Comparison of ENCODE assay signal across 25 mouse cellular contexts in the genomic region with DNA sequence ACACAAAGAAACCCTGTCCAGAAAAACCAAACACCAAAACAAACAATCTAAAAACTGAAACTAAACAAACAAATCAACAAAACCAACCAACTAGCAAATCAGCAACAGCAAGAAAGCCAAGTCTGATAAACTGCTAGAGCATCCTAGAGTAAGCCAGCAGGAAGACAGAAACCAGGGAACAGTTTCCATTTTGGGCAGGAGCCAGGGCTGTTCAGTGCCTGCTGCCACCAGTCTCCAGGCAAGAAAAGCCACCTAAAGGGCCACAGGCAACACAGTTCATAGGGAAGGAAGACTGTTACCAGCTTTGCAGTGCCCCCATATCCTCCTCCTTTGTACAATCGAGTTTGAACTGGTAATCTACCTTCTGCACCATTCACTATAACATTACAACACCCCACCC.
A peak's percentile ranks its signal among the peaks of the same experiment; 100 is the strongest.
DNase-seq lines count a peak whose midpoint lies in the region; ATAC-seq and TF ChIP-seq lines count a peak whose summit lies in the region.
"Had no signal": no experiment of that assay in that cellular context is flagged by ENCODE, and none has a peak within 500 bp of the region (broad histone marks: within the 10 kb centered on the region; RNA-seq: fewer than 3 reads in every experiment).

No protein-coding gene starts in this region.

- TF ChIP-seq POLR2A in cerebellum, adult 2 months (IDR thresholded peaks at IDR 0.05; ENCODE audit: borderline replicate concordance, insufficient read depth, low read length) = no peak

- TF ChIP-seq CTCF in cerebellum, adult 2 months (IDR thresholded peaks at IDR 0.05; ENCODE audit: borderline replicate concordance, insufficient read depth, low read depth, low read length) = no peak
- no peak for TF ChIP-seq CTCF in hindbrain, postnatal 0 days (IDR thresholded peaks at IDR 0.05; ENCODE audit: low read depth)

- H3K27ac ChIP-seq in cerebellum, adult 2 months (ENCODE audit: insufficient read depth, low read length) = no peak overlapping the region
- no peak overlapping the region for H3K27ac ChIP-seq in hindbrain, postnatal 0 days
- no peak overlapping the region for H3K27ac ChIP-seq in hindbrain, embryonic 12.5 days
- H3K27ac ChIP-seq: embryonic facial prominence, embryonic 10.5 days; embryonic facial prominence, embryonic 13.5 days; forebrain, embryonic 12.5 days; forebrain, embryonic 15.5 days; hindbrain, embryonic 10.5 days; hindbrain, embryonic 14.5 days; intestine, embryonic 15.5 days had no signal

- no peaks in the 10 kb centered on the region for H3K36me3 ChIP-seq in hindbrain, postnatal 0 days (ENCODE audit: insufficient read depth, low read length)
- H3K36me3 ChIP-seq in hindbrain, embryonic 12.5 days = no peaks in the 10 kb centered on the region
- H3K36me3 ChIP-seq: embryonic facial prominence, embryonic 10.5 days; embryonic facial prominence, embryonic 13.5 days; forebrain, embryonic 12.5 days; forebrain, embryonic 15.5 days; hindbrain, embryonic 10.5 days; intestine, embryonic 15.5 days had no signal

- H3K9ac ChIP-seq in hindbrain, postnatal 0 days (replicated peaks; ENCODE audit: low read length) = no peak overlapping the region
- no peak overlapping the region for H3K9ac ChIP-seq in hindbrain, embryonic 12.5 days
- H3K9ac ChIP-seq: embryonic facial prominence, embryonic 13.5 days; forebrain, embryonic 12.5 days; forebrain, embryonic 15.5 days; hindbrain, embryonic 14.5 days; intestine, embryonic 15.5 days had no signal

- H3K27me3 ChIP-seq in cerebellum, adult 2 months (ENCODE audit: control insufficient read depth, insufficient read depth, low read length) = no peaks in the 10 kb centered on the region
- no peaks in the 10 kb centered on the region for H3K27me3 ChIP-seq in hindbrain, postnatal 0 days (ENCODE audit: insufficient read depth, low read length)
- peaks cover 3% of the 10 kb centered on the region; the same call in 1 of the 2 replicates for H3K27me3 ChIP-seq in hindbrain, embryonic 12.5 days
- H3K27me3 ChIP-seq: embryonic facial prominence, embryonic 13.5 days; forebrain, embryonic 12.5 days; forebrain, embryonic 15.5 days; intestine, embryonic 15.5 days had no signal

- WGBS in cerebellum, adult 2 months = 36% methylated on average over 1 of the region's 1 CpGs
- WGBS in hindbrain, postnatal 0 days = 61% methylated on average over 1 of the region's 1 CpGs
- WGBS in hindbrain, embryonic 12.5 days = 68% methylated on average over 1 of the region's 1 CpGs

- H3K4me3 ChIP-seq in cerebellum, adult 2 months (replicated peaks; ENCODE audit: insufficient read depth, low read depth, low read length) = no peak overlapping the region
- H3K4me3 ChIP-seq in hindbrain, postnatal 0 days (ENCODE audit: low read length) = no peak overlapping the region
- no peak overlapping the region for H3K4me3 ChIP-seq in hindbrain, embryonic 12.5 days
- H3K4me3 ChIP-seq: embryonic facial prominence, embryonic 10.5 days; embryonic facial prominence, embryonic 13.5 days; erythroblast, embryonic 14.5 days; forebrain, embryonic 12.5 days; forebrain, embryonic 15.5 days; hindbrain, embryonic 10.5 days; intestine, embryonic 15.5 days had no signal

- H3K4me1 ChIP-seq in cerebellum, adult 2 months (ENCODE audit: control insufficient read depth, insufficient read depth, low read length) = peaks cover 3% of the 10 kb centered on the region; the same call in 1 of the 2 replicates
- no peaks in the 10 kb centered on the region for H3K4me1 ChIP-seq in hindbrain, postnatal 0 days (ENCODE audit: insufficient read depth, low read length)
- no peaks in the 10 kb centered on the region for H3K4me1 ChIP-seq in hindbrain, embryonic 12.5 days
- H3K4me1 ChIP-seq: embryonic facial prominence, embryonic 10.5 days; embryonic facial prominence, embryonic 13.5 days; forebrain, embryonic 12.5 days; forebrain, embryonic 15.5 days; hindbrain, embryonic 10.5 days; intestine, embryonic 15.5 days had no signal

- no peaks in the 10 kb centered on the region for H3K9me3 ChIP-seq in hindbrain, postnatal 0 days (ENCODE audit: low read length)
- no peaks in the 10 kb centered on the region for H3K9me3 ChIP-seq in hindbrain, embryonic 12.5 days (replicated peaks)
- H3K9me3 ChIP-seq: embryonic facial prominence, embryonic 10.5 days; embryonic facial prominence, embryonic 13.5 days; forebrain, embryonic 12.5 days; forebrain, embryonic 15.5 days; hindbrain, embryonic 10.5 days; intestine, embryonic 15.5 days had no signal

- peak; percentile 12 to 29 for DNase-seq in cerebellum, adult 2 months
- no peak for DNase-seq in cerebellum, adult 11 months
- peak; percentile 35 to 65 for DNase-seq in cerebellum, postnatal 25 days
- no peak for DNase-seq in cerebellum, adult 8-10 months
- peak; percentile 16 for DNase-seq in hindbrain, postnatal 0 days (ENCODE audit: low spot score)
- peak; percentile 21 for DNase-seq in brain, adult 2 months (ENCODE audit: low read depth, low spot score)
- DNase-seq in lung, postnatal 36 days = no peak
- DNase-seq: adrenal gland, adult 8-10 months; adrenal gland, postnatal 25 days; embryo, embryonic 11 days; gastrocnemius, postnatal 36 days; heart, postnatal 36 days; kidney, adult 11 months; kidney, adult 8-10 months had no signal

- no peak overlapping the region for H3K4me2 ChIP-seq in hindbrain, postnatal 0 days (ENCODE audit: low read depth, low read length)
- H3K4me2 ChIP-seq in hindbrain, embryonic 12.5 days (replicated peaks) = no peak overlapping the region
- H3K4me2 ChIP-seq: embryonic facial prominence, embryonic 13.5 days; forebrain, embryonic 12.5 days; forebrain, embryonic 15.5 days; heart, embryonic 11.5 days; hindbrain, embryonic 14.5 days; intestine, embryonic 15.5 days had no signal

- ATAC-seq in hindbrain, postnatal 0 days = no peak
- ATAC-seq in hindbrain, embryonic 12.5 days (ENCODE audit: low FRiP score) = no peak
- ATAC-seq: activated CD4-positive, CD25-positive, alpha-beta regulatory T cell, adult 4 months; forebrain, embryonic 15.5 days had no signal

Comparison
In these comparisons a context has a peak if more than half of its experiments do, and no peak if none do; other contexts are left out.
1. DNase-seq: peak in cerebellum, adult 2 months (2 of 2), cerebellum, postnatal 25 days (2 of 2), hindbrain, postnatal 0 days (single experiment) and brain, adult 2 months (single experiment); none in cerebellum, adult 11 months (single experiment), cerebellum, adult 8-10 months (single experiment) and lung, postnatal 36 days (single experiment).